Mouse (Mus musculus) cerebellum, adult 2 months (tissue): ENCODE measurements around the gene Rspo1. TPM values are rescaled to one million over a fixed set of nuclear protein-coding genes. Genes with fewer than 3 reads are reported as not detected.

Experiments
- DNase-seq, 2 experiments: peaks; one replicate each; pipeline ENCODE4 v3.0.0; 2021
- H3K27ac ChIP-seq: fragments of 200-500 bp; 2 replicates; pipeline ENCODE4 v1.5.1; 2012; ENCODE audit warnings: low read length, control low read depth, inconsistent platforms; ENCODE audit not compliant: insufficient read depth
- H3K27me3 ChIP-seq: fragments of 200-500 bp; 2 replicates; pipeline ENCODE4 v1.6.1; 2012; ENCODE audit warnings: inconsistent platforms, mild to moderate bottlenecking, low read length, moderate library complexity; ENCODE audit not compliant: control insufficient read depth, insufficient read depth
- H3K4me1 ChIP-seq: fragments of 200-500 bp; 2 replicates; pipeline ENCODE4 v1.6.1; 2011; ENCODE audit warnings: low read length; ENCODE audit not compliant: control insufficient read depth, insufficient read depth
- H3K4me3 ChIP-seq: fragments of 200-500 bp; replicated peaks from 2 replicates; pipeline ENCODE3; 2011; ENCODE audit warnings: mild to moderate bottlenecking, low read depth, low read length, control low read depth; ENCODE audit not compliant: insufficient read depth
- CTCF ChIP-seq: fragments of 200-500 bp; IDR thresholded peaks from 2 replicates; pipeline ENCODE4 v1.5.1; 2011; ENCODE audit warnings: low read depth, mild to moderate bottlenecking, control low read depth, low read length, moderate library complexity, borderline replicate concordance; ENCODE audit not compliant: insufficient read depth
- POLR2A ChIP-seq: fragments of 200-500 bp; IDR thresholded peaks from 2 replicates; pipeline ENCODE4 v1.6.1; 2011; ENCODE audit warnings: low read length, control low read depth, borderline replicate concordance; ENCODE audit not compliant: insufficient read depth
- WGBS: fragments of 180-500 bp; shearing (Covaris S2); methylation state at CpG from one replicate; pipeline ENCODE4 v1.1.7; 2018; 5-methylcytosine and 5-hydroxymethylcytosine counted together
- polyA plus RNA-seq: library from polyadenylated mRNA; depleted of rRNA; stranded (reverse); fragments of >200 nt; gene quantifications from 2 replicates; pipeline ENCODE4 v1.2.3, GENCODE M21; 2012

The Rspo1 gene
- polyA plus RNA-seq, 1 experiment, result 0.72 TPM

- WGBS, result 50% methylated on average over 5 of the region's 5 CpGs
- H3K4me1 ChIP-seq, result no peaks in the 10 kb centered on the region
- TF ChIP-seq CTCF (no peak), POLR2A (no peak)
- no peak overlapping the region for H3K27ac ChIP-seq
- DNase-seq, result no peak
- H3K27me3 ChIP-seq, result no peaks in the 10 kb centered on the region; the same call in 1 of the 2 replicates
- H3K4me3 ChIP-seq, result no peak overlapping the region
Observed at GRCm38 (mm10) chr4:124978201-124978600, 8.0 kb upstream of the Rspo1 start.

GRCm38 (mm10) chr4:124983893-124984526 is 2.2 kb upstream of the Rspo1 start:
- WGBS, result 11% methylated on average over 9 of the region's 9 CpGs
- TF ChIP-seq POLR2A (no peak), CTCF (no peak; the same call in 1 of the 2 replicates)
- no peak for DNase-seq
- Histone ChIP-seq H3K27ac (no peak overlapping the region), H3K27me3 (peaks cover 7% of the 10 kb centered on the region; the same call in 1 of the 2 replicates), H3K4me3 (no peak overlapping the region), H3K4me1 (peaks cover 4% of the 10 kb centered on the region; the same call in 1 of the 2 replicates)

GRCm38 (mm10) chr4:124984871-124985670 is 1.2 kb upstream of the Rspo1 start:
- Histone ChIP-seq H3K27me3 (peaks cover 10% of the 10 kb centered on the region; the same call in 1 of the 2 replicates), H3K4me3 (no peak overlapping the region), H3K4me1 (peaks cover 4% of the 10 kb centered on the region; the same call in 1 of the 2 replicates), H3K27ac (no peak overlapping the region)
- 14% methylated on average over 18 of the region's 18 CpGs for WGBS
- no peak for DNase-seq
- no peak for TF ChIP-seq CTCF

GRCm38 (mm10) chr4:124986739-124987710 is 795 bp downstream of the Rspo1 start:
- no peak for TF ChIP-seq CTCF
- no peak for TF ChIP-seq POLR2A
- peaks cover 10% of the 10 kb centered on the region; the same call in 1 of the 2 replicates for H3K27me3 ChIP-seq
- no peak overlapping the region for H3K27ac ChIP-seq
- WGBS, result 3% methylated on average over 50 of the region's 51 CpGs
- H3K4me3 ChIP-seq, result no peak overlapping the region
- no peak for DNase-seq
- H3K4me1 ChIP-seq, result peaks cover 4% of the 10 kb centered on the region; the same call in 1 of the 2 replicates

GRCm38 (mm10) chr4:124987711-124988097 is 1.5 kb downstream of the Rspo1 start:
- H3K27ac ChIP-seq, result no peak overlapping the region
- H3K4me3 ChIP-seq, result no peak overlapping the region
- no peak for TF ChIP-seq POLR2A
- TF ChIP-seq CTCF, result no peak
- 10% methylated on average over 10 of the region's 10 CpGs for WGBS
- H3K4me1 ChIP-seq, result peaks cover 4% of the 10 kb centered on the region; the same call in 1 of the 2 replicates
- no peak for DNase-seq
- peaks cover 10% of the 10 kb centered on the region; the same call in 1 of the 2 replicates for H3K27me3 ChIP-seq

- WGBS, result 14% methylated on average over 9 of the region's 9 CpGs
- peaks cover 4% of the 10 kb centered on the region; the same call in 1 of the 2 replicates for H3K4me1 ChIP-seq
- peaks cover 10% of the 10 kb centered on the region; the same call in 1 of the 2 replicates for H3K27me3 ChIP-seq
Observed at GRCm38 (mm10) chr4:124988382-124988781, 2.2 kb downstream of the Rspo1 start.

GRCm38 (mm10) chr4:124989787-124990253 is 3.6 kb downstream of the Rspo1 start:
- no peak for DNase-seq
- WGBS, result 12% methylated on average over 20 of the region's 20 CpGs
- no peak overlapping the region for H3K4me3 ChIP-seq
- peaks cover 4% of the 10 kb centered on the region; the same call in 1 of the 2 replicates for H3K4me1 ChIP-seq
- peaks cover 10% of the 10 kb centered on the region; the same call in 1 of the 2 replicates for H3K27me3 ChIP-seq
- no peak for TF ChIP-seq POLR2A
- no peak for TF ChIP-seq CTCF
- no peak overlapping the region for H3K27ac ChIP-seq

More at GRCm38 (mm10) chr4:124988382-124988781, 2.2 kb downstream of the Rspo1 start:
- DNase-seq, result no peak
- no peak for TF ChIP-seq CTCF
- no peak for TF ChIP-seq POLR2A
- Histone ChIP-seq H3K4me3 (no peak overlapping the region), H3K27ac (no peak overlapping the region)
